Mouse (Mus musculus) adrenal gland, adult 2 months (tissue): ENCODE results near the gene Foxc2. TPM values are rescaled to one million over a fixed set of nuclear protein-coding genes. Genes with fewer than 3 reads are reported as not detected.

Experiments
- DNase-seq: peaks from one replicate; pipeline ENCODE4 v3.0.0; 2021
- polyA plus RNA-seq: library from polyadenylated mRNA; depleted of rRNA; stranded (reverse); fragments of >200 nt; gene quantifications from 2 replicates; pipeline ENCODE4 v1.2.3, GENCODE M21; 2012
- total RNA-seq, 2 experiments: library from RNA; stranded (reverse); gene quantifications; 2 replicates each; pipeline ENCODE4 v1.2.3; 2021

Foxc2 gene
- total and polyA plus RNA-seq, 3 experiments: 3.3 to 15.2 (median 6.3) TPM

GRCm38 (mm10) chr8:121086004-121086900 lies 29.7 kb upstream of the Foxc2 start:
- no peak for DNase-seq

- no peak for DNase-seq
Measured at GRCm38 (mm10) chr8:121088281-121088680, 27.7 kb upstream of the Foxc2 start.

- no peak for DNase-seq
Measured at GRCm38 (mm10) chr8:121088871-121089630, 26.9 kb upstream of the Foxc2 start.

DNA sequence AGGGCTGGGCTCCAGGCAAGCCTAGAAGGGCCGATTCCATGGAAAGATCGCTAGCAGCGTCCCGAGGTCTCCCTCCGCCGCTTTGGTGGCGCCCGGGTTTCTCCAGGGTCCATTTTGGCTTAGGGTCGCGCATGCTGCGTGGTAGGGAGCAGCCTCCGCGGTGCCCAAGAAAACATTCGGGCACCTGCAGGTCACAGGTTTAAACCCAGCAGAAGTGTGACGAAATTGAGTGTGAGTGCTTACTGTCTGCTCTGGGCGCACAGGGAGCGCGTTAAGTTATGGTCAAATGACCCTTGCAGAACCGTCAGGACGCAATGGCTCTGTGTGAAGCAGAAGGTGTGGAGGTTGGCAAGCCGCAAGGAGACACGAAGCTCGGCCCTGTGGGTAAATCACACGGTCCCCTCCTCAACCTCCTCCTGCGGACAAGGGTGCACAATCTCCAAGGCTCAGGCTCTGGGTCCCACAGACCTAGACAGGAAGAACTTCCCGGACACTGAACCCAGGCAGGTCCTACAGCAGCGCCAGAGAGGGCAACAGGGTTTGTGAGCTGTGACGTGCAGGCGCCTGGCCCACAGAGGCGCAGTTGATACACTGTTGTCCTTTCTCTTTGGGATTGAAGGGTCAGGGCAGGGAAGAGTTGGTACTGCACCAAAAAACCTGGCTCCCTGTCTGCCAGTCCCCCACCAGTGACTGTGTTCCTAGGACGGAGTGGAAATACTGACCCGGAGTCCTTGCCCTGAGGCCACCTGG lies 26.2 kb upstream of the Foxc2 start:
- no peak for DNase-seq

DNA sequence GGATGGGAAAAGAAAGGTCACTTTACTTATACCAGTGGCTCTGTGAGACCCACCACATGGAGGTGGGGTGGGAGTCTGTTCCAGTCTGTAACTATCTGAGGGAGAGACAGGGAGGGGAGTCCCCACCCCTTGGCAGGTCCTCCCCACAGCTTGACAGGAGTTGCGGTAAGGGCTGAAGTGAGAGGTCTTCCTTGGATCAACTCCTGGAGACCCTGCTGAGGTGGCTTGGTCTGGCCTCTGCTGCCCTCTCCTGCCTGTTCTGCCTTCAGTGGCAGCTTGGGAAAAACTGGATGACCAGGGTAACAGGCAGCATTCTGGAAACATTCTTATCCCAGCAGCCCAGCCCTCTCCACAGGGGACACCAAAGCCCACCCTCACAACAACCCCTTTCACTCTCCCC lies 25.3 kb upstream of the Foxc2 start:
- DNase-seq: no peak

GRCm38 (mm10) chr8:121092141-121092540 lies 23.8 kb upstream of the Foxc2 start:
- DNase-seq: no peak

DNA sequence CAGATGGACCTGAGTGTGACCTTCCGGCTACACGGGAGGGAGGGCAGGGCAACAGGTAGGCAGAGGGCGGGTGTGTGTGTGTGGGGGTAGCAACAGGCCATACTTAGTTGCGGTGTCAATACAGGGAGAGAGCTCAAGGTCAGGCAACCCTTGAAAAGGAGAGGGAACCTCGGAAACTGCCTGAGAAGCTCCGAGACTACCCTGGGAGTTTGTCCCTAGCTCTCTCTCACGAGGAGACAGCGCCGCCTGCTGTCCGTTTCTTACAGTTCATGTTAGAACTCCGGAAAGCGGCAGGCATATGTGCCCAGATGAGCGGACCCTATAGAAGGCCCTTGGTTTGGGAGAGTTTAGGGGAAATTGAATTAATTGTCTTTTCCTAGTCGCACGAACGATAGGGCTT lies 23.3 kb upstream of the Foxc2 start:
- DNase-seq: peak; percentile 78

GRCm38 (mm10) chr8:121093496-121093895 lies 22.5 kb upstream of the Foxc2 start:
- DNase-seq: no peak

DNA sequence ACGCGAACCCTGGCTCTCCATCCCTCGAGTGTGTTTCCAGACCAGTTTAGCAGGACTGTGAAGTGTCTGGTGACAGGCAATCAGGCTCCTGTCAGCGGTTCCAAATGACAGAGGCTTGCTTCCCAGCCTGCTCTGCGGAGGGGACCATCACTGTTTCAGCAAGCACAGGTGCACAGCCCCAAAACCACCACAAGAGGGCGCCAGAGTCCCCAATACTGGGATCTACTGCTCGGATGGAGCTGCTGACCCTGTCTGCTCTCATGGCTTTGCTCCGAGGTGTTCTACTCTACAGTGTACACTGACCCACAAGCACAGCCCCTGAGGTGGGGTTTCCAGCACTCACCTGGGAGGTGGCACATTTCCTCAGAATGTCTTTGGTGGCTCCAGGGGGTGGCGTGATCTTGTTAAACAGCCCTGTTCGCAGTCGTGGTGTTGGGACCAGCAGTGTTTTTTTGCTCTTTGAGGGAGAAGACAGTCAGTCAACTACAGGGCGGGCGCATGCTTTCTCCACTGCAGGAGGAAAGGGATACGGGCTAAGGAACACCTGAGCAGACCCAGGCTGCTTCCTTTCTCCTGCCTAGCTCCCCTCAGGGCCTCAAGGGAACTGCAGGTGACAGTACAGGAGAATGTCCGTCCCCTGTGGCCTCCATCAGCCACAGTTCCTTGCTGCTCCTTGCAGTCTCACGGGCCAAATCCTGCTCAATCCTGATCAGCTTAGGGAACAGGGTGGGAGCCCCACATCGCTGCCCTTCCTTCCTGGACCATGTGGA lies 11.7 kb upstream of the Foxc2 start:
- peak; percentile 66 for DNase-seq

- peak; percentile 99 for DNase-seq
Measured at GRCm38 (mm10) chr8:121107668-121108656, 8.0 kb upstream of the Foxc2 start, which contains the start of gene Mthfsd. Mthfsd (minus strand) TSS chr8:121108392.

DNA sequence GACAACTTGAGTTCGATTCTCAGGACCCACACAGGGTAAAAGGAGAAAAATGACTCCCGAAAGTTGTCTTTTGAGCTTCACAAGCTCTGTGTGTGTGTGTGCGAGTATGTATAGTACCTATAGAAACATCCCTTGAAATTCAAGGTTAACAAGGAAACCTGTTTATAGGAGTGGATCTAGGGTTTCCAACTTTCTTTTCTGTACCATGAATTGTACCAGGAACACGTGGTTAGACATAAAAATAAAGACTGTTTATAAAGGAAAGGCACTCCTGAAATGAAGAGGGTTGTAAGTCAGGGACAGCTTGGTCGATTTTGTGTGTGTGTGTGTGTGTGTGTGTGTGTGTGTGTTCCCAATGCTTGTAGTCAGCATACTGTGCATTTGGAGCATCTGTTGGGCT lies 7.3 kb upstream of the Foxc2 start:
- no peak for DNase-seq

DNA sequence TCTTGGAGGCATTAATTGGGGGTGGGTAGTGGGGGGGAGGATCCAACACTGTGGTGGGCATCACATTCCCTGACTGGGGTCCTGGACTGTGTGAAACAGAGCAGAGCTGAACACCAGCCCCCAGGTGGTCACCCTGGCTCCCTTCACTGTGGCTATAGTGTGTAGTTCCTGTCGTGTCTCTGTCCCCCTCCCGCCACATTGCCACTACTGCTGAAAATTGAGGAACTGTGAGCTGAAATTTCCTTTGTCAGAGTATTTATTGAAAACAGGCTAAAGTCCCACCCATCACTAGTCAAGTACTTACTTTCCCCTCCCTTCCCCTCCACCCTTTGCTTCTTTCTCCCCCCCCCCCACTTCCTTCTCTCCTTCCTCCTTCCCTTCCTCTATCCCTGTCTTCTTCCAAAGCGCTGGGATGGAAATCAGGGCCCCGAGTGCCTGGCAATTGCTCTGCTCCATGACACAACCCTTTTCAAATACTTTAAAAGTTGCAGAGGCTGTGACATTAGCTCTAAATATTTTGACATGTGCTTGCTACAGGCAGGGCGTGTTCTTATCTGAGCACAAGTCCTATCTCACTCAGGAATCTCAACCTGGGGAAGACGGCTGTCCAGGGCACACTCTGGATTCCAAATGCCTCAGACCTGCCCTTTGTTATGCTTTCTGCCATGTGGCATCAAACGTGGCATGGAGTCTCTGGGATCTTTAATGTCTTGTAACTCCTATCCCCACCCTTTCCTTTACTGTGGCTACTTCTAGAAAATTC lies 4.6 kb upstream of the Foxc2 start:
- no peak for DNase-seq

DNA sequence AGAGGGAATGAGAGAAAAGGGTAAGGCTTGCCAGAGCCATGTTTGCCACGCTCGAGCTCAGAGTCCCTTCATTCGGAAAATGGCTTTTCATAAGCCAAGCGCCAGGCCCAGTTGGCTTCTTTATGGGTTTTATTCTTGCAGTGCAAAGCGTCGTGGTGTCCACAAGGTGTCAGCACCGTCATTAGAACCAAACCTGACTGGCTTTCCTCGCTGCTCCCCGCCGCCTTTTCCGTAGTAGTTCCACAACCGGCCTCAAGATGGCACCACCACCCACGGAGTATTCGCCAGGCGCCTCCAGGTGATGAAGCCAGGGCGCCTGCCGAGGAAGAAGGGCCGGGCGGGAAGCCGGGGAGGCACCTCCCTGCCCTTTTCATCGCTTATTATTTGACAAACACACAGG lies 2.7 kb upstream of the Foxc2 start:
- peak; percentile 95 for DNase-seq

GRCm38 (mm10) chr8:121115136-121115535 lies 835 bp upstream of the Foxc2 start:
- DNase-seq: no peak

DNA sequence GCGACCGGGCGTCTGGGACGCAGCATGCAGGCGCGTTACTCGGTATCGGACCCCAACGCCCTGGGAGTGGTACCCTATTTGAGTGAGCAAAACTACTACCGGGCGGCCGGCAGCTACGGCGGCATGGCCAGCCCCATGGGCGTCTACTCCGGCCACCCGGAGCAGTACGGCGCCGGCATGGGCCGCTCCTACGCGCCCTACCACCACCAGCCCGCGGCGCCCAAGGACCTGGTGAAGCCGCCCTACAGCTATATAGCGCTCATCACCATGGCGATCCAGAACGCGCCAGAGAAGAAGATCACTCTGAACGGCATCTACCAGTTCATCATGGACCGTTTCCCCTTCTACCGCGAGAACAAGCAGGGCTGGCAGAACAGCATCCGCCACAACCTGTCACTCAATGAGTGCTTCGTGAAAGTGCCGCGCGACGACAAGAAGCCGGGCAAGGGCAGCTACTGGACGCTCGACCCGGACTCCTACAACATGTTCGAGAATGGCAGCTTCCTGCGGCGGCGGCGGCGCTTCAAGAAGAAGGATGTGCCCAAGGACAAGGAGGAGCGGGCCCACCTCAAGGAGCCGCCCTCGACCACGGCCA lies 717 bp downstream of the Foxc2 start:
- DNase-seq: peak; percentile 42

GRCm38 (mm10) chr8:121117186-121117651 lies 1.2 kb downstream of the Foxc2 start:
- peak; percentile 38 for DNase-seq

GRCm38 (mm10) chr8:121117906-121118305 lies 1.9 kb downstream of the Foxc2 start:
- no peak for DNase-seq

- DNase-seq: no peak
Measured at GRCm38 (mm10) chr8:121118634-121119420, 2.9 kb downstream of the Foxc2 start.
